Mouse (Mus musculus) heart, embryonic 12.5 days (tissue): ENCODE results near the gene Senp5. TPM values are rescaled to one million over a fixed set of nuclear protein-coding genes. Genes with fewer than 3 reads are reported as not detected.

Experiments
- ATAC-seq: fragments of 200-750 bp; cut with Nextera tagmentation; 2 replicates; pipeline ENCODE4 v1.8.0; 2017; ENCODE audit warnings: moderate TSS enrichment, moderate library complexity; ENCODE audit not compliant: insufficient number of reproducible peaks, low FRiP score
- H3K27ac ChIP-seq: fragments of 300-500 bp; sonication (generic); 2 replicates; pipeline ENCODE4 v1.5.1; 2016; ENCODE audit warnings: mild to moderate bottlenecking, moderate library complexity; ENCODE audit not compliant: poor library complexity, severe bottlenecking
- H3K27me3 ChIP-seq: fragments of 300-500 bp; sonication (generic); replicated peaks from 2 replicates; pipeline ENCODE4 v1.6.1; 2016; ENCODE audit warnings: mild to moderate bottlenecking, moderate library complexity
- H3K36me3 ChIP-seq: fragments of 300-500 bp; sonication (generic); 2 replicates; pipeline ENCODE4 v1.6.1; 2016; ENCODE audit warnings: mild to moderate bottlenecking, moderate library complexity
- H3K4me1 ChIP-seq: fragments of 300-500 bp; sonication (generic); replicated peaks from 2 replicates; pipeline ENCODE4 v1.6.1; 2016; ENCODE audit warnings: mild to moderate bottlenecking
- H3K4me2 ChIP-seq: fragments of 300-500 bp; sonication (generic); 2 replicates; pipeline ENCODE4 v1.6.1; 2016; ENCODE audit warnings: mild to moderate bottlenecking, moderate library complexity
- H3K4me3 ChIP-seq: fragments of 300-500 bp; sonication (generic); 2 replicates; pipeline ENCODE4 v1.5.1; 2016; ENCODE audit warnings: mild to moderate bottlenecking
- H3K9ac ChIP-seq: fragments of 300-500 bp; sonication (generic); 2 replicates; pipeline ENCODE4 v1.6.1; 2016; ENCODE audit warnings: mild to moderate bottlenecking, moderate library complexity
- H3K9me3 ChIP-seq: fragments of 300-500 bp; sonication (generic); replicated peaks from 2 replicates; pipeline ENCODE4 v1.6.1; 2016; ENCODE audit warnings: mild to moderate bottlenecking, moderate library complexity
- WGBS: fragments of 180-500 bp; shearing (Covaris S2); methylation state at CpG from one replicate; pipeline ENCODE4 v1.1.7; 2016; 5-methylcytosine and 5-hydroxymethylcytosine counted together
- microRNA-seq: library from miRNA; unstranded; fragments of <30 nt; microRNA quantifications from one replicate; pipeline ENCODE4, GENCODE M21; 2017
- polyA plus RNA-seq: library from polyadenylated mRNA; unstranded; fragments of >200 nt; fragmentation: Nextera tagmentation; extraction: Ambion mirVana; gene quantifications from 2 replicates; pipeline ENCODE4 v1.2.1, GENCODE M21; 2016

Gene Senp5
- polyA plus RNA-seq, 1 experiment from 2014 or later, result 17.1 TPM

DNA sequence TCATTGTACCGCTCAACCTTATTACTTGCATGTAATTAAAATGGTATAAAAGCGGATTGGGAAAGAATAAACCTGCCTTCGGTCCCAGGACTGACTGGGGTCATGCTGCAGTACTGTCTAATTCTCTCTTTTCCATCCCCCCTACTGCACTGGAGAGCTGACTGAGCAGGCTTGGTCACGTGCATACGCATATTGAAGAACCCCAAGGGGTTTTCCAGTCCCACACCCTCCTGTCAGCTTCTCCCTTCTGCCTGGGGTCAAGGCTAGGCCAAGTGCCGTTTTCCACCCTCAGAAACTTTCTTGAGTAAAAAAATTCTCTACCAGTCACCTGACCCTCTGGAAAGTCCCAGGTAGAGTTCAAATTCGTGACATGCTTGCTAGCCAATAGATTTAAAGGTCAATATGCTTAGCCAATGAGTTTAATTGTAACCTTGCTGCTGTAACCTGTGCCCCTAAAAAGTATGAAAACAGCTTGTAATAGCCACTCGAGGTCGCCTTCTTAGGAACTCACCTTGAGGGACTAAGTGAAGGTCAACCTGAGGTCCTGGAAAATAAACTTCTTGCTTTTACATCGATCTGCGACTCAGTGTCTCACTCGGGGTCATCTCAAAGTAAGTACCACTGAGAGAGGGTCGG lies 76.4 kb downstream of the Senp5 start:
- Histone ChIP-seq H3K4me3 (no peak overlapping the region), H3K27ac (no peak overlapping the region), H3K4me1 (peaks cover 8% of the 10 kb centered on the region; the same call in 1 of the 2 replicates), H3K36me3 (no peaks in the 10 kb centered on the region), H3K9me3 (no peaks in the 10 kb centered on the region; the same call in 1 of the 2 replicates), H3K4me2 (no peak overlapping the region), H3K27me3 (peaks cover 20% of the 10 kb centered on the region), H3K9ac (no peak overlapping the region)
- no peak for ATAC-seq
- WGBS, result 80% methylated on average over 13 of the region's 13 CpGs

DNA sequence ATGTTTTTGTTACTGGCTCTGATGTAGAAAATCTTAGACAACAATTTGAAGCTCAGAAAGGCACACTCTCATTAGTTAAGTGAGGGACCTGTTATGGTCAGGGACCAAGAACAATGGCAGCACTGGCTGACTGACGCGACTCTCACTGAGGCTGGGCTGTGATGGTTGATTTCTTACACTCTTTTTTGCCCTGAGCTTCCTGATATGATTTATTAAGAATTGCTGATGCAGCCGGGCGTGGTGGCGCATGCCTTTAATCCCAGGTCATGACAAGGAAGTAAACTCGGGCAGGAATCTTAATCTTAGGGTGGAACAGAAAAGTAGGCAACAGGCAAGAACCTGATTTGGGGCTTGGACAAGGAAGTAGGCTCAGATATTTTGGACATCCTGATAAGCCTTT lies 77.0 kb downstream of the Senp5 start:
- H3K4me1 ChIP-seq, result peaks cover 8% of the 10 kb centered on the region; the same call in 1 of the 2 replicates
- H3K27ac ChIP-seq, result no peak overlapping the region
- H3K9me3 ChIP-seq, result no peaks in the 10 kb centered on the region; the same call in 1 of the 2 replicates
- 83% methylated on average over 6 of the region's 6 CpGs for WGBS
- no peak overlapping the region for H3K4me3 ChIP-seq
- ATAC-seq, result no peak
- no peaks in the 10 kb centered on the region for H3K36me3 ChIP-seq
- no peak overlapping the region for H3K4me2 ChIP-seq
- H3K27me3 ChIP-seq, result peaks cover 14% of the 10 kb centered on the region
- H3K9ac ChIP-seq, result no peak overlapping the region

DNA sequence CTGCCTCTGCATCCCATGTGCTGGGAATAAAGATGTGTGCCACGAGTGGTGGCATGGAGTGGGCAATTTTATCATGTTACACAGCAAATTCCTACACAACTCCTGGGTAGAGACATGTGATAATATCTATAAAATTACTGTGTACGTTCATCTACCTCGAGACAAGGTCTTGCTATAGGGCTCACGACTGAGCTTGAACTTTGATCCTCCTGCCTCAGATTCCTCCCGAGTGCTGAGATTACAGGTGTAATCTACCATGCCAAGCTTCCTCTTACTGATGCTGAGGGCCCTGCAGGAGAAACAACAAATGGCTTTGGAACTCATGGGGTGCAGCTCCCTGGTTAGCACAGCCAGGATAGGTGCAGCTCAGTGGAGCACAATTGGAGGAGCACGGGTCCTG lies 78.7 kb downstream of the Senp5 start:
- 78% methylated on average over 6 of the region's 6 CpGs for WGBS

DNA sequence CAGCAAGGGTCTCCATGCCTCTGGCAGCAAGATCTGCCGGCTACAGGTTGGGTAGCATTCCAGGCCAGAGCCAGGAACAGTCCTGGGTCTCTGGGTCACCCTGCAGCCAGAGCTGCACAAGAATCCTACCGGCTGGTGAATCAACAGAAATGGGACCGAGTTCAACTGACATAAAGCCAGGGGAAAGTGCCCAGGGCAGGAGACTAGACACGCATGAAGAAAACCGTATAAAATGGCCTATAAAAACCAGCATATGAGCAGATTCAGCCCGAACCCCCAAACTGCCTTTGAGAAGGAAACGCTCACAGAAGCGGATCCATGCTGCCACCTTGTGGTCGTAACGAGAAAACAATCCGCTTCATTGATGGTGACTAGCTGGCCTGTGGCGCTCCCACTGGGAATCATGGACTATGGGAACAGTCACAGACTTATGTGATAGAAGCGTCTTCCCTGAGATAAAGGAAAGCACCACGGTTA lies 84.8 kb downstream of the Senp5 start:
- Histone ChIP-seq H3K9me3 (no peaks in the 10 kb centered on the region; the same call in 1 of the 2 replicates), H3K27ac (no peak overlapping the region), H3K9ac (peak overlapping the region; percentile 53), H3K4me2 (peak overlapping the region; percentile 62), H3K36me3 (no peaks in the 10 kb centered on the region), H3K4me1 (no peaks in the 10 kb centered on the region; the same call in 1 of the 2 replicates), H3K27me3 (peaks cover 13% of the 10 kb centered on the region; the same call in 1 of the 2 replicates), H3K4me3 (peak overlapping the region; percentile 24; the same call in 1 of the 2 replicates)
- WGBS, result 4% methylated on average over 14 of the region's 14 CpGs
- no peak for ATAC-seq

More for the DNA sequence above, 78.7 kb downstream of the Senp5 start:
- ATAC-seq, result no peak
- Histone ChIP-seq H3K4me1 (peaks cover 8% of the 10 kb centered on the region; the same call in 1 of the 2 replicates), H3K9ac (no peak overlapping the region), H3K36me3 (no peaks in the 10 kb centered on the region), H3K4me3 (no peak overlapping the region), H3K27me3 (0 out of 2 replicates have a peak, but pooled peaks cover 3% of the 10 kb centered on the region), H3K9me3 (no peaks in the 10 kb centered on the region; the same call in 1 of the 2 replicates), H3K4me2 (no peak overlapping the region), H3K27ac (no peak overlapping the region)

DNA sequence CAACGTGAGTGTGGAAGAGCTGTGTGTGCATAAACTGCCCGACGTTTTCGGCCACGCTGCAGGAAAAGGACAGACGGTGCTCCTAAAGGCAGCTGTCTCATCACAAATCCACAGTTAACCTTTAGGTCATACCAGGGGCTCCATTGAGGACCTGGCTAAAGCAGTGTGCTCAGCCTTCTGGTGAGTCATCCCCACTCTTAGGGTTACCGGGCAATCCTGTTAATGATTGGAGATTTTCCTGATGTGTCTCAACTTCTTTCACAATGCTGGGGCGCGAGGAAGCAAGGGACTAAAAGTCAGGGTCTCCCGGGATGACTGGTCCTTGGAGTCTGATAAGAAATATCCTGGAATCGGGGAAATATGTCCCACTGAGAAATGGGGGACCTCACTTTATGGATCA lies 85.3 kb downstream of the Senp5 start:
- Histone ChIP-seq H3K27me3 (peaks cover 13% of the 10 kb centered on the region; the same call in 1 of the 2 replicates), H3K9ac (peak overlapping the region; percentile 53; the same call in 1 of the 2 replicates), H3K4me2 (no peak overlapping the region), H3K4me3 (no peak overlapping the region), H3K36me3 (no peaks in the 10 kb centered on the region), H3K27ac (no peak overlapping the region), H3K4me1 (no peaks in the 10 kb centered on the region; the same call in 1 of the 2 replicates), H3K9me3 (no peaks in the 10 kb centered on the region; the same call in 1 of the 2 replicates)
- no peak for ATAC-seq
- 64% methylated on average over 11 of the region's 11 CpGs for WGBS

DNA sequence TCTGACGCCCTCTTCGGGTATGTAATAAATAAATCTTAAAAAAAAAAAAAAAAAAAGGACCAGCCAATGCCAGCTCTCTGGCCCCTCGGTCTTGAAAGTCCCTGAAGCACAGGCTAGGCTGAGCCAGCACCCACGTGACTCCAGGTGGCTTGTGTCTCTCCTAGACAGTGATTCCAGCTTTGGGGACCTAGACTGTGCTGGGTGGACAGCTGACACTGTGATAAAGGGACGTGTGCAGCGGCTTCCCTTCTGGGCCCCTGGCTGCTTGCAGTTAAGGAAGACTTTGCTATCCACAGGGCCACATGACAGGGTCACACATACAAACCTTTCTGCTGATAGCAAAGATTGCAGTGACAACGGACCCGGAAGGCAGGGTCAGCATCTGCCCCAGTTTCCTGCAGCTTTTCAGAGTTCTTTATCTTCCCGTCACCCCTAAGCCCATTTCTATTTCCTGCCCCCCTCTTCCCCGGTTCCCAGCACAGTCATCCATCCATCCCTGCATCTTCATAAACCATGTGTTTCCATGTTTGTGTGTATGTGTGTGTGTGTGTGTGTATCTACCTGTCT lies 92.7 kb downstream of the Senp5 start:
- H3K9ac ChIP-seq, result no peak overlapping the region
- WGBS, result 50% methylated on average over 10 of the region's 10 CpGs

More for the DNA sequence above, 92.7 kb downstream of the Senp5 start:
- Histone ChIP-seq H3K4me2 (no peak overlapping the region), H3K9me3 (no peaks in the 10 kb centered on the region), H3K27me3 (no peaks in the 10 kb centered on the region), H3K36me3 (no peaks in the 10 kb centered on the region), H3K4me3 (no peak overlapping the region), H3K27ac (no peak overlapping the region), H3K4me1 (peaks cover 15% of the 10 kb centered on the region)
- no peak for ATAC-seq

Small RNA genes lying within 50 kb of the gene (microRNA-seq; reads per million reads assigned to microRNA genes)
- gene Gm26269, result not detected

Other genes starting within 250 kb of the Senp5 start
- 0.09 and 0.15 TPM in 2 replicates for gene Meltf, start 124.5 kb downstream of the Senp5 start, polyA plus RNA-seq
- gene Pigz, start 69.4 kb downstream of the Senp5 start, polyA plus RNA-seq, result 0.32 and 0.52 TPM in 2 replicates
- 90.3 and 91.4 TPM in 2 replicates for gene 0610012G03Rik, start 54.8 kb downstream of the Senp5 start, polyA plus RNA-seq
- gene Ncbp2, start 54.8 kb downstream of the Senp5 start, polyA plus RNA-seq, result 79.4 and 85.0 TPM in 2 replicates
- 34.8 and 36.2 TPM in 2 replicates for gene Pak2, start 76.1 kb upstream of the Senp5 start, polyA plus RNA-seq
- gene Pigx, start 96.5 kb upstream of the Senp5 start, polyA plus RNA-seq, result 76.0 and 76.1 TPM in 2 replicates
- 20.9 and 22.7 TPM in 2 replicates for gene Cep19, start 96.5 kb upstream of the Senp5 start, polyA plus RNA-seq
- 5.2 and 6.1 TPM in 2 replicates for gene Nrros, start 162.3 kb upstream of the Senp5 start, polyA plus RNA-seq
- gene Bex6, start 176.5 kb upstream of the Senp5 start, polyA plus RNA-seq, result not detected in 2 replicates
- 14.9 and 16.2 TPM in 2 replicates for gene Fbxo45, start 243.9 kb upstream of the Senp5 start, polyA plus RNA-seq
- 11.9 and 12.5 TPM in 2 replicates for gene Wdr53, start 243.9 kb upstream of the Senp5 start, polyA plus RNA-seq